24 mouse cellular contexts compared by ENCODE assay signal in genomic region chr14:118481779-118482178, GRCm38 (mm10).
DNase-seq lines count a peak whose midpoint lies in the region; ATAC-seq lines count a peak whose summit lies in the region.
"Had no signal": no experiment of that assay in that cellular context is flagged by ENCODE, and none has a peak within 500 bp of the region (broad histone marks: within the 10 kb centered on the region; RNA-seq: fewer than 3 reads in every experiment).

No protein-coding gene starts in this region.

- H3K27me3 ChIP-seq in heart, embryonic 11.5 days (ENCODE audit: control insufficient read depth, insufficient read depth, low read length) = no peaks in the 10 kb centered on the region
- no peaks in the 10 kb centered on the region for H3K27me3 ChIP-seq in stomach, embryonic 16.5 days (ENCODE audit: control insufficient read depth, insufficient read depth, low read length)
- H3K27me3 ChIP-seq: embryonic facial prominence, embryonic 15.5 days; Patski had no signal

- 72% methylated on average over 5 of the region's 5 CpGs for WGBS in heart, embryonic 11.5 days (ENCODE audit: insufficient replicate concordance)
- 56% methylated on average over 5 of the region's 5 CpGs for WGBS in stomach, embryonic 16.5 days

- no peaks in the 10 kb centered on the region for H3K36me3 ChIP-seq in heart, embryonic 11.5 days (ENCODE audit: control insufficient read depth, insufficient read depth, low read length)
- H3K36me3 ChIP-seq in stomach, embryonic 16.5 days (ENCODE audit: control insufficient read depth, insufficient read depth, low read length) = no peaks in the 10 kb centered on the region
- H3K36me3 ChIP-seq: embryonic facial prominence, embryonic 13.5 days; embryonic facial prominence, embryonic 15.5 days; forebrain, embryonic 10.5 days; forebrain, embryonic 12.5 days had no signal

- H3K4me2 ChIP-seq in heart, embryonic 11.5 days = no peak overlapping the region
- H3K4me2 ChIP-seq in stomach, embryonic 16.5 days (ENCODE audit: low read depth, low read length) = no peak overlapping the region
- H3K4me2 ChIP-seq: embryonic facial prominence, embryonic 13.5 days; embryonic facial prominence, embryonic 15.5 days; forebrain, embryonic 12.5 days had no signal

- H3K9ac ChIP-seq in heart, embryonic 11.5 days (ENCODE audit: low read depth, low read length) = no peak overlapping the region
- H3K9ac ChIP-seq in stomach, embryonic 16.5 days (ENCODE audit: low read length) = no peak overlapping the region
- H3K9ac ChIP-seq: embryonic facial prominence, embryonic 13.5 days; embryonic facial prominence, embryonic 15.5 days; forebrain, embryonic 12.5 days had no signal

- no peaks in the 10 kb centered on the region for H3K4me1 ChIP-seq in heart, embryonic 11.5 days (ENCODE audit: control insufficient read depth, insufficient read depth, low read length)
- H3K4me1 ChIP-seq in stomach, embryonic 16.5 days (ENCODE audit: control insufficient read depth, insufficient read depth, low read length) = no peaks in the 10 kb centered on the region
- H3K4me1 ChIP-seq: embryonic facial prominence, embryonic 13.5 days; embryonic facial prominence, embryonic 15.5 days; forebrain, embryonic 12.5 days had no signal

- no peaks in the 10 kb centered on the region for H3K9me3 ChIP-seq in heart, embryonic 11.5 days (replicated peaks; ENCODE audit: control insufficient read depth, low read length)
- H3K9me3 ChIP-seq in stomach, embryonic 16.5 days (replicated peaks; ENCODE audit: control insufficient read depth, low read length) = no peaks in the 10 kb centered on the region
- H3K9me3 ChIP-seq: embryonic facial prominence, embryonic 13.5 days; embryonic facial prominence, embryonic 15.5 days; forebrain, embryonic 10.5 days; G1E had no signal

- no peak overlapping the region for H3K27ac ChIP-seq in heart, embryonic 11.5 days (ENCODE audit: low read depth, low read length)
- H3K27ac ChIP-seq in stomach, embryonic 16.5 days (ENCODE audit: low read length) = peak overlapping the region; percentile 66
- H3K27ac ChIP-seq: embryonic facial prominence, embryonic 13.5 days; embryonic facial prominence, embryonic 15.5 days; forebrain, embryonic 10.5 days; forebrain, embryonic 12.5 days had no signal

- no peak for ATAC-seq in heart, embryonic 11.5 days (replicated peaks; ENCODE audit: insufficient number of reproducible peaks, low FRiP score, low TSS enrichment)
- ATAC-seq in stomach, embryonic 16.5 days (ENCODE audit: insufficient read depth, low FRiP score) = no peak
- ATAC-seq: activated CD4-positive, CD25-positive, alpha-beta regulatory T cell, adult 4 months; forebrain, embryonic 14.5 days; forebrain, embryonic 16.5 days; Patski had no signal

- no peak overlapping the region for H3K4me3 ChIP-seq in heart, embryonic 11.5 days (ENCODE audit: low read depth, low read length)
- no peak overlapping the region for H3K4me3 ChIP-seq in stomach, embryonic 16.5 days (replicated peaks; ENCODE audit: low read length)
- H3K4me3 ChIP-seq: embryonic facial prominence, embryonic 13.5 days; embryonic facial prominence, embryonic 15.5 days; erythroblast, embryonic 14.5 days; forebrain, embryonic 10.5 days; forebrain, embryonic 12.5 days had no signal

- DNase-seq in heart, adult 11 months = peak; percentile 42
- peak; percentile 5 for DNase-seq in 3T3-L1 (ENCODE audit: low read depth, low spot score)
- DNase-seq in cerebellum, postnatal 25 days = no peak
- DNase-seq: adrenal gland, adult 8-10 months; adrenal gland, postnatal 14 days; adrenal gland, postnatal 36 days; cerebellum, adult 11-12 months; cerebellum, adult 2 months; cerebellum, adult 9-10 months; cerebellum, postnatal 10 days; cerebellum, postnatal 36 days; embryo, embryonic 11 days had no signal

Comparison
In these comparisons a context has a peak if more than half of its experiments do, and no peak if none do; other contexts are left out.
1. DNase-seq: peak in heart, adult 11 months (single experiment) and 3T3-L1 (single experiment); none in cerebellum, postnatal 25 days (0 of 2).